Mouse (Mus musculus): ENCODE results near the gene Clcn3. TPM values are rescaled to one million over a fixed set of nuclear protein-coding genes. Genes with fewer than 3 reads are reported as not detected.

Clcn3 gene
- polyA plus RNA-seq, 1 experiment: 4.2 TPM

DNA sequence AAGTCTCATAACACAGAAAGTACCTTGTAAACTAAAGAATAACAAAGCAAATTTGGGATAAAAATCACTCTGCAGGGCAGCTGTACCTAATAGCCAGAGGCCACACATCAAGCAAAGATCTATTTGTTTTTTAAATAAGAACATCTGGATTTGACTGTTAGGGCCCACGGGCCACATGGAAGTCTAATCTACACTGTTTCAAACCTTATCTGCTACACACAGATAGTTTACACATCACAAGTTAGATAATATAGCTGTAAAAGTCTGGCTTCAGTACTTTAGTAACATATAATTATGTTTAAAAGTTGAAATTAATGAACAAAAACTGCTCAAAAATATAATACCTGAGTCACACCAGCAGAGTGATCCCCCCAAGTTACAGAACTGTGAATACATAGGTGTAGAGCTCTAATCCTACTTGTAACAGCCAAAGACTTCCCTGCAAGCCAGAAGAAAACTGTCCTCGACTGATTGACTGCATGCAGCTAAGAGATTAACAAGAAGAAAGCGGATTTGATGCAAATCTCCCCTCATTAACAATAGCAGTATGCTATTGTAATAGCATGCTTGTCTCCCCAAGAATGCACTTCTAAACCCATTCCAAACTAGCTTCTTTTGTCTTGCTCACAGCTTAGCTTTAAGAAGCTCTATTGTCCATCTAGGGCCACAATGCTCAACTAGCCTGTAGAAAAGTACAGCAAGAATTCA, 44.2 kb downstream of the Clcn3 start:
- H3K36me3 ChIP-seq (ENCODE audit: control insufficient read depth): peaks cover 87% of the 10 kb centered on the region
- no peaks in the 10 kb centered on the region for H3K27me3 ChIP-seq (ENCODE audit: control insufficient read depth)
- no peak overlapping the region for H3K4me3 ChIP-seq (replicated peaks)
- H3K9me3 ChIP-seq (ENCODE audit: control insufficient read depth, low read length): no peaks in the 10 kb centered on the region
- H3K4me1 ChIP-seq (ENCODE audit: control insufficient read depth): peaks cover 47% of the 10 kb centered on the region
- TF ChIP-seq TAL1 (IDR thresholded peaks at IDR 0.05; ENCODE audit: low read length) (peak; percentile 25; the same call in 1 of the 3 replicates), GATA1 (IDR thresholded peaks at IDR 0.05; ENCODE audit: low read length) (no peak)

- peaks cover 96% of the 10 kb centered on the region for H3K36me3 ChIP-seq (ENCODE audit: control insufficient read depth)
Measured at GRCm38 (mm10) chr8:60933617-60934016, 49.5 kb downstream of the Clcn3 start.

GRCm38 (mm10) chr8:60920176-60920575, 62.9 kb downstream of the Clcn3 start:
- Histone ChIP-seq H3K4me3 (replicated peaks) (no peak overlapping the region), H3K4me1 (ENCODE audit: control insufficient read depth) (no peaks in the 10 kb centered on the region), H3K9me3 (ENCODE audit: control insufficient read depth, low read length) (no peaks in the 10 kb centered on the region), H3K27me3 (ENCODE audit: control insufficient read depth) (no peaks in the 10 kb centered on the region), H3K36me3 (ENCODE audit: control insufficient read depth) (peaks cover 97% of the 10 kb centered on the region)
- TF ChIP-seq GATA1 (IDR thresholded peaks at IDR 0.05; ENCODE audit: low read length): no peak
- TF ChIP-seq TAL1 (IDR thresholded peaks at IDR 0.05; ENCODE audit: low read length): no peak

More at GRCm38 (mm10) chr8:60933617-60934016, 49.5 kb downstream of the Clcn3 start:
- Histone ChIP-seq H3K9me3 (ENCODE audit: control insufficient read depth, low read length) (no peaks in the 10 kb centered on the region), H3K27me3 (ENCODE audit: control insufficient read depth) (no peaks in the 10 kb centered on the region), H3K4me1 (ENCODE audit: control insufficient read depth) (peaks cover 12% of the 10 kb centered on the region), H3K4me3 (replicated peaks) (no peak overlapping the region)
- TF ChIP-seq GATA1 (IDR thresholded peaks at IDR 0.05; ENCODE audit: low read length) (no peak), TAL1 (IDR thresholded peaks at IDR 0.05; ENCODE audit: low read length) (no peak)

DNA sequence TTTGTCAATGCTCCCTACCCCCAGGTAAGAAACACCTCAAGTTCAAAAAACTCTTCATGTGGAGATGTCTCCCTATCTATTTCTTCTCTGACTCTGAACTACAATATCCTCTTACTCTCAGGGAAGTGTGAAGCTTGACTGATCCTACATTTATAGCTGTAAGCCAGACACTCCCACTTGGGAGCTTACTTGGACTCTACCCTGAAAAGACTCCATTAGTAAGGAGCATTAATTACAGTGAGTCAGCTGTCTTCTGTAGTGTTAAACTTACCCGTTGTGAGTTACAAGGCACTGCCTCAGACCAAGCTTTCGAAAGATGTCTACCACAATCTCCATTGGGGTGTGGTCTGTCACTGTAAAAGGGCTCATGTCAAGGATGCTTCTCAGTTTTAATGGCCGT, 64.0 kb downstream of the Clcn3 start:
- TF ChIP-seq GATA1 (IDR thresholded peaks at IDR 0.05; ENCODE audit: low read length): no peak
- no peaks in the 10 kb centered on the region for H3K4me1 ChIP-seq (ENCODE audit: control insufficient read depth)
- H3K9me3 ChIP-seq (ENCODE audit: control insufficient read depth, low read length): no peaks in the 10 kb centered on the region
- peaks cover 97% of the 10 kb centered on the region for H3K36me3 ChIP-seq (ENCODE audit: control insufficient read depth)
- no peaks in the 10 kb centered on the region for H3K27me3 ChIP-seq (ENCODE audit: control insufficient read depth)
- H3K4me3 ChIP-seq (replicated peaks): no peak overlapping the region

- Histone ChIP-seq H3K4me3 (replicated peaks) (no peak overlapping the region), H3K9me3 (ENCODE audit: control insufficient read depth, low read length) (no peaks in the 10 kb centered on the region), H3K4me1 (ENCODE audit: control insufficient read depth) (no peaks in the 10 kb centered on the region; the same call in 1 of the 2 replicates), H3K36me3 (ENCODE audit: control insufficient read depth) (peaks cover 100% of the 10 kb centered on the region), H3K27me3 (ENCODE audit: control insufficient read depth) (no peaks in the 10 kb centered on the region)
- no peak for TF ChIP-seq GATA1 (IDR thresholded peaks at IDR 0.05; ENCODE audit: low read length)
- TF ChIP-seq TAL1 (IDR thresholded peaks at IDR 0.05; ENCODE audit: low read length): no peak
Measured at GRCm38 (mm10) chr8:60912554-60912953, 70.5 kb downstream of the Clcn3 start.

GRCm38 (mm10) chr8:60912081-60912480, 71.0 kb downstream of the Clcn3 start:
- H3K27me3 ChIP-seq (ENCODE audit: control insufficient read depth): no peaks in the 10 kb centered on the region
- no peaks in the 10 kb centered on the region; the same call in 1 of the 2 replicates for H3K4me1 ChIP-seq (ENCODE audit: control insufficient read depth)
- no peaks in the 10 kb centered on the region for H3K9me3 ChIP-seq (ENCODE audit: control insufficient read depth, low read length)
- H3K36me3 ChIP-seq (ENCODE audit: control insufficient read depth): peaks cover 100% of the 10 kb centered on the region
- H3K4me3 ChIP-seq (replicated peaks): no peak overlapping the region
- no peak for TF ChIP-seq GATA1 (IDR thresholded peaks at IDR 0.05; ENCODE audit: low read length)
- TF ChIP-seq TAL1 (IDR thresholded peaks at IDR 0.05; ENCODE audit: low read length): no peak

- Histone ChIP-seq H3K4me1 (ENCODE audit: control insufficient read depth) (peaks cover 20% of the 10 kb centered on the region), H3K36me3 (ENCODE audit: control insufficient read depth) (peaks cover 94% of the 10 kb centered on the region), H3K4me3 (replicated peaks) (no peak overlapping the region), H3K27me3 (ENCODE audit: control insufficient read depth) (no peaks in the 10 kb centered on the region), H3K9me3 (ENCODE audit: control insufficient read depth, low read length) (no peaks in the 10 kb centered on the region)
- TF ChIP-seq GATA1 (IDR thresholded peaks at IDR 0.05; ENCODE audit: low read length) (no peak), TAL1 (IDR thresholded peaks at IDR 0.05; ENCODE audit: low read length) (no peak)
Measured at GRCm38 (mm10) chr8:60900147-60900546, 83.0 kb downstream of the Clcn3 start.

GRCm38 (mm10) chr8:60895878-60896277, 87.2 kb downstream of the Clcn3 start:
- Histone ChIP-seq H3K4me3 (replicated peaks) (no peak overlapping the region), H3K27me3 (ENCODE audit: control insufficient read depth) (no peaks in the 10 kb centered on the region), H3K4me1 (ENCODE audit: control insufficient read depth) (peaks cover 57% of the 10 kb centered on the region), H3K9me3 (ENCODE audit: control insufficient read depth, low read length) (peaks cover 5% of the 10 kb centered on the region; the same call in 1 of the 2 replicates), H3K36me3 (ENCODE audit: control insufficient read depth) (peaks cover 96% of the 10 kb centered on the region)
- TF ChIP-seq TAL1 (IDR thresholded peaks at IDR 0.05; ENCODE audit: low read length): no peak
- TF ChIP-seq GATA1 (IDR thresholded peaks at IDR 0.05; ENCODE audit: low read length): peak; percentile 84

DNA sequence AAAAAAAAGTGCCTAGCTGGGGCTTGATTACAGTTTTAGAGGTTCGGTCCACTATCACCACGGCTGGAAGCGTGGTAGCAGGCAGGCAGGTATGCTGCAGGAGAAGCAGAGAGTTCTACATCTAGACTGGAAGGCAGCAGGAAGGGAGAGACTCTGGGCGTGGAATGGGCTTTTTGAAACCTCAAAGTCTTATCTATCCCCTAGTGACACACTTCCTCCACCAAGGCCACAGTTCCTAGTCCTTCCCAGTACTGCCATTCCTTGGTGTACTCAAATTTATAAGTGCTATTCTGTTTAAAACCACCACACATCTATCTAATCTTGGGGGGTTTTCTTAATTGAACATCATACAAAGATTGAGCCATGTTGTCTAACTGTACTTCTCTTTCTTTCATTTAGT, 91.3 kb downstream of the Clcn3 start:
- TF ChIP-seq GATA1 (IDR thresholded peaks at IDR 0.05; ENCODE audit: low read length): 0 out of 2 replicates have a peak, but pooled peaks have one; percentile 27
- no peak for TF ChIP-seq TAL1 (IDR thresholded peaks at IDR 0.05; ENCODE audit: low read length)
- peaks cover 56% of the 10 kb centered on the region for H3K36me3 ChIP-seq (ENCODE audit: control insufficient read depth)
- H3K27me3 ChIP-seq (ENCODE audit: control insufficient read depth): no peaks in the 10 kb centered on the region
- peak overlapping the region; percentile 88 for H3K4me3 ChIP-seq (replicated peaks)
- H3K4me1 ChIP-seq (ENCODE audit: control insufficient read depth): peaks cover 59% of the 10 kb centered on the region
- H3K9me3 ChIP-seq (ENCODE audit: control insufficient read depth, low read length): peaks cover 5% of the 10 kb centered on the region; the same call in 1 of the 2 replicates

Measured in erythroblast, embryonic 14.5 days (primary cell).